Comparison of ENCODE assay signal across 22 mouse cellular contexts in the genomic region with DNA sequence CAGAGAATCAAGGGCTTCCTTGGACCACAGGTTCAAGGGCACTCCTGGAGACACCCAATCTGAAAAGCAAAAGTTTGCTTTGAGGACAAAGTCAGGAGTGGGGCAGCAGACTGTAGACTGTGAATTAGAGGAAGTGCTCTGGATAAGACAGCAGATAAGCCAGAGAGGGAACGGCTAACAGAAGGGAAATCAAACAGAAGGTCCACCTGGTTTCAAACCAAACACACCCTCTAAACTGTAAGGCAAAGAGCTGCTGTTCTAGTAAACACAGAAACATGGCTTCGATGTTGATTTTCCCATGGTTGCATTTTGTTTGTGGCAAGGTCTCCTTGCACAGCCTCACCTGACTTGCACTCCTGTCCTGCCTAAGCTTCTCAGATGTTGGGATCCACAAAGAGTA. TPM values are rescaled to one million over a fixed set of nuclear protein-coding genes. Genes with fewer than 3 reads are reported as not detected.
DNase-seq lines count a peak whose midpoint lies in the region; ATAC-seq and TF ChIP-seq lines count a peak whose summit lies in the region.
"Had no signal": no experiment of that assay in that cellular context is flagged by ENCODE, and none has a peak within 500 bp of the region (broad histone marks: within the 10 kb centered on the region; RNA-seq: fewer than 3 reads in every experiment).

No protein-coding gene starts in this region.

- 0 out of 2 replicates have a peak overlapping the region, but pooled peaks have one; percentile 4 for H3K9ac ChIP-seq in limb, embryonic 13.5 days
- H3K9ac ChIP-seq: embryonic facial prominence, embryonic 12.5 days; forebrain, embryonic 13.5 days; forebrain, embryonic 15.5 days; forebrain, postnatal 0 days had no signal

- no peak for DNase-seq in limb, embryonic 10.5 days (ENCODE audit: low spot score)
- DNase-seq in 416B (ENCODE audit: low read depth), result peak; percentile 24
- DNase-seq in thymus, postnatal 14 days, result no peak
- DNase-seq: adrenal gland, adult 8-10 months; adrenal gland, postnatal 14 days; adrenal gland, postnatal 36 days; cerebellum, adult 11-12 months; cerebellum, adult 2 months; cerebellum, adult 9-10 months; cerebellum, postnatal 10 days; cerebellum, postnatal 25 days; forebrain, postnatal 0 days had no signal

- no peak overlapping the region for H3K4me2 ChIP-seq in limb, embryonic 13.5 days (replicated peaks)
- H3K4me2 ChIP-seq: embryonic facial prominence, embryonic 12.5 days; forebrain, embryonic 13.5 days; forebrain, embryonic 15.5 days had no signal

- no peaks in the 10 kb centered on the region for H3K36me3 ChIP-seq in limb, embryonic 13.5 days
- H3K36me3 ChIP-seq in limb, embryonic 10.5 days, result no peaks in the 10 kb centered on the region
- H3K36me3 ChIP-seq in small intestine, adult 2 months (ENCODE audit: control insufficient read depth, insufficient read depth, low read length), result no peaks in the 10 kb centered on the region
- H3K36me3 ChIP-seq: embryonic facial prominence, embryonic 10.5 days; embryonic facial prominence, embryonic 12.5 days; forebrain, embryonic 15.5 days had no signal

- peaks cover 22% of the 10 kb centered on the region for H3K27me3 ChIP-seq in limb, embryonic 13.5 days
- peaks cover 25% of the 10 kb centered on the region for H3K27me3 ChIP-seq in limb, embryonic 10.5 days (ENCODE audit: low read depth, poor library complexity, severe bottlenecking)
- 0 out of 2 replicates have a peak, but pooled peaks cover 7% of the 10 kb centered on the region for H3K27me3 ChIP-seq in small intestine, adult 2 months (ENCODE audit: control insufficient read depth, insufficient read depth, low read length)
- H3K27me3 ChIP-seq: Patski had no signal

- ATAC-seq in limb, embryonic 13.5 days (ENCODE audit: low FRiP score, low read depth), result no peak
- ATAC-seq: activated CD4-positive, CD25-positive, alpha-beta regulatory T cell, adult 4 months; forebrain, embryonic 13.5 days; forebrain, embryonic 15.5 days; forebrain, postnatal 0 days; Patski had no signal

- H3K27ac ChIP-seq in limb, embryonic 13.5 days, result no peak overlapping the region
- H3K27ac ChIP-seq in limb, embryonic 10.5 days, result no peak overlapping the region
- peak overlapping the region; percentile 59; the same call in 1 of the 2 replicates for H3K27ac ChIP-seq in small intestine, adult 2 months (ENCODE audit: insufficient read depth, low read depth, low read length)
- H3K27ac ChIP-seq: embryonic facial prominence, embryonic 10.5 days; embryonic facial prominence, embryonic 12.5 days; forebrain, embryonic 13.5 days; forebrain, embryonic 15.5 days had no signal

- no peak for TF ChIP-seq CTCF in small intestine, adult 2 months (IDR thresholded peaks at IDR 0.05; ENCODE audit: extremely low read depth, insufficient read length, insufficient replicate concordance, low read depth, low read length)

- peaks cover 7% of the 10 kb centered on the region for H3K4me1 ChIP-seq in limb, embryonic 13.5 days
- H3K4me1 ChIP-seq in limb, embryonic 10.5 days, result peaks cover 23% of the 10 kb centered on the region
- H3K4me1 ChIP-seq in small intestine, adult 2 months (ENCODE audit: control insufficient read depth, insufficient read depth, insufficient read length, low read length), result 0 out of 2 replicates have a peak, but pooled peaks cover 6% of the 10 kb centered on the region

- no peaks in the 10 kb centered on the region for H3K9me3 ChIP-seq in limb, embryonic 13.5 days
- no peaks in the 10 kb centered on the region for H3K9me3 ChIP-seq in limb, embryonic 10.5 days (replicated peaks)
- H3K9me3 ChIP-seq: embryonic facial prominence, embryonic 10.5 days; embryonic facial prominence, embryonic 12.5 days; forebrain, embryonic 13.5 days; forebrain, embryonic 15.5 days had no signal

- WGBS in limb, embryonic 13.5 days, result 71% methylated on average over 2 of the region's 2 CpGs
- WGBS in limb, embryonic 10.5 days, result 84% methylated on average over 2 of the region's 2 CpGs
- 21% methylated on average over 2 of the region's 2 CpGs for WGBS in small intestine, adult 2 months

- no peak overlapping the region for H3K4me3 ChIP-seq in limb, embryonic 13.5 days
- H3K4me3 ChIP-seq in limb, embryonic 10.5 days, result no peak overlapping the region
- H3K4me3 ChIP-seq in small intestine, adult 2 months (ENCODE audit: low read depth, low read length), result no peak overlapping the region
- H3K4me3 ChIP-seq: embryonic facial prominence, embryonic 10.5 days; embryonic facial prominence, embryonic 12.5 days; forebrain, embryonic 13.5 days; forebrain, embryonic 15.5 days had no signal

- no peak for TF ChIP-seq POLR2A in small intestine, adult 2 months (IDR thresholded peaks at IDR 0.05; ENCODE audit: low read depth, low read length)

RNA-seq across cellular contexts. Expression of gene Gls2, which starts 2.8 kb away (rescaled TPM):
- 1.8 and 2.5 TPM in 2 replicates for polyA plus RNA-seq in limb, embryonic 13.5 days (2015; fragmentation: Nextera tagmentation; extraction: Ambion mirVana)
- polyA plus RNA-seq in limb, embryonic 10.5 days (2016; fragmentation: Nextera tagmentation; extraction: Ambion mirVana), result 1.7 and 1.9 TPM in 2 replicates
- polyA plus RNA-seq in small intestine, adult 2 months (2012; rRNA removed), result 7.5 and 28.7 TPM in 2 replicates

RNA-seq across cellular contexts. Expression of gene Rbms2, which starts 11.4 kb away (rescaled TPM):
- polyA plus RNA-seq in limb, embryonic 13.5 days (2015; fragmentation: Nextera tagmentation; extraction: Ambion mirVana), result 39.0 and 40.6 TPM in 2 replicates
- polyA plus RNA-seq in limb, embryonic 10.5 days (2016; fragmentation: Nextera tagmentation; extraction: Ambion mirVana), result 26.4 and 32.5 TPM in 2 replicates
- polyA plus RNA-seq in small intestine, adult 2 months (2012; rRNA removed), result 20.8 and 34.9 TPM in 2 replicates

RNA-seq across cellular contexts. Expression of gene Spryd4, which starts 20.1 kb away (rescaled TPM):
- 34.5 and 35.2 TPM in 2 replicates for polyA plus RNA-seq in limb, embryonic 13.5 days (2015; fragmentation: Nextera tagmentation; extraction: Ambion mirVana)
- 33.3 and 34.4 TPM in 2 replicates for polyA plus RNA-seq in limb, embryonic 10.5 days (2016; fragmentation: Nextera tagmentation; extraction: Ambion mirVana)
- 9.4 and 10.5 TPM in 2 replicates for polyA plus RNA-seq in small intestine, adult 2 months (2012; rRNA removed)

RNA-seq across cellular contexts. Expression of gene Mip, which starts 34.2 kb away (rescaled TPM):
- polyA plus RNA-seq in limb, embryonic 13.5 days (2015; fragmentation: Nextera tagmentation; extraction: Ambion mirVana), result 0.45 and 0.57 TPM in 2 replicates
- polyA plus RNA-seq in limb, embryonic 10.5 days (2016; fragmentation: Nextera tagmentation; extraction: Ambion mirVana), result 0.08 and 0.33 TPM in 2 replicates
- polyA plus RNA-seq in small intestine, adult 2 months (2012; rRNA removed), result not detected in 2 replicates
- polyA plus RNA-seq: activated CD4-positive, CD25-positive, alpha-beta regulatory T cell, adult 4 months; C2C12; cerebellum, adult 2 months; cortical plate, adult 2 months; embryonic facial prominence, embryonic 10.5 days; forebrain, postnatal 0 days had no signal

RNA-seq across cellular contexts. Expression of gene Timeless, which starts 40.4 kb away (rescaled TPM):
- polyA plus RNA-seq in limb, embryonic 13.5 days (2015; fragmentation: Nextera tagmentation; extraction: Ambion mirVana), result 75.7 and 76.4 TPM in 2 replicates
- 127 and 135 TPM in 2 replicates for polyA plus RNA-seq in limb, embryonic 10.5 days (2016; fragmentation: Nextera tagmentation; extraction: Ambion mirVana)
- 1.5 and 2.0 TPM in 2 replicates for polyA plus RNA-seq in small intestine, adult 2 months (2012; rRNA removed)
